Mouse (Mus musculus) limb, embryonic 11.5 days (tissue): Measurements from ENCODE around the gene Tfcp2l1. TPM values are rescaled to one million over a fixed set of nuclear protein-coding genes. Genes with fewer than 3 reads are reported as not detected.

Experiments
- ATAC-seq: fragments of 200-750 bp; cut with Nextera tagmentation; 2 replicates; pipeline ENCODE4 v1.8.0; 2017; ENCODE audit warnings: low read depth; ENCODE audit not compliant: insufficient number of reproducible peaks, low FRiP score, low TSS enrichment
- DNase-seq: peaks from one replicate; pipeline ENCODE4 v3.0.0-alpha.2; 2015; ENCODE audit warnings: low spot score
- H3K27ac ChIP-seq: fragments of 300-500 bp; sonication (generic); replicated peaks from 2 replicates; pipeline ENCODE4 v1.5.1; 2014; ENCODE audit warnings: low read depth, mild to moderate bottlenecking, low read length
- H3K27me3 ChIP-seq: fragments of 300-500 bp; sonication (generic); 2 replicates; pipeline ENCODE4 v1.6.1; 2014; ENCODE audit warnings: mild to moderate bottlenecking, low read length, mixed read lengths; ENCODE audit not compliant: control insufficient read depth, insufficient read depth
- H3K36me3 ChIP-seq: fragments of 300-500 bp; sonication (generic); 2 replicates; pipeline ENCODE4 v1.6.1; 2014; ENCODE audit warnings: mild to moderate bottlenecking, low read length, moderate library complexity, mixed read lengths; ENCODE audit not compliant: control insufficient read depth, insufficient read depth
- H3K4me1 ChIP-seq: fragments of 300-500 bp; sonication (generic); 2 replicates; pipeline ENCODE4 v1.6.1; 2014; ENCODE audit warnings: low read length, mixed read lengths; ENCODE audit not compliant: control insufficient read depth, insufficient read depth
- H3K4me2 ChIP-seq: fragments of 300-500 bp; sonication (generic); 2 replicates; pipeline ENCODE4 v1.6.1; 2014; ENCODE audit warnings: low read depth, mild to moderate bottlenecking, moderate library complexity; ENCODE audit not compliant: severe bottlenecking
- H3K4me3 ChIP-seq: fragments of 300-500 bp; sonication (generic); 2 replicates; pipeline ENCODE4 v1.5.1; 2014; ENCODE audit warnings: low read depth, low read length
- H3K9ac ChIP-seq: fragments of 300-500 bp; sonication (generic); 2 replicates; pipeline ENCODE4 v1.6.1; 2014; ENCODE audit warnings: mild to moderate bottlenecking, low read length
- H3K9me3 ChIP-seq: fragments of 300-500 bp; sonication (generic); 2 replicates; pipeline ENCODE4 v1.6.1; 2016; ENCODE audit warnings: low read length; ENCODE audit not compliant: control insufficient read depth
- WGBS: fragments of 180-500 bp; shearing (Covaris S2); extraction: QIAGEN DNeasy Blood & Tissue Kit; methylation state at CpG from one replicate; pipeline ENCODE4 v1.1.7; 2014; 5-methylcytosine and 5-hydroxymethylcytosine counted together
- polyA plus RNA-seq: library from polyadenylated mRNA; unstranded; fragments of >200 nt; fragmentation: Nextera tagmentation; extraction: Ambion mirVana; gene quantifications from 2 replicates; pipeline ENCODE4 v1.2.1, GENCODE M21; 2014

The Tfcp2l1 gene
- polyA plus RNA-seq, 1 experiment from 2014 or later = 0.15 TPM

DNA sequence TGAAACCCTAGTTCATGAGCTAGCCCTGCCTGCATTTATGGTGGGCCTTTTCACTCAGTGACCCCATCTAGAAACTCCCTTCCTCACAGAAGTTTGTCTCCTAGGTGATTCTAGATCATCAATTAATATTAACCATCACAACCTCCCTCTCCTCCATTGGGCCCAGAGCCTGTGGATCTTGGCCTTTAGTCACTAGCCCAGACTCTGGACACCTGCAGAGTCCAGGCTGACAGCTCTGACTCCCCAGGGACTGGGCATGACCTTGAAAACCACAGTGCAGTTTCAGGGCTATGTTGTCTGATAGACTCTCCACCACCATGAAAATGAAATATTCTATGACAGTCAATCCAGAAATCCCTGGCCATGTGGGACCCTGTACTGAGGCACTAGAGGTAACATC lies 39.8 kb downstream of the Tfcp2l1 start:
- H3K4me3 ChIP-seq = no peak overlapping the region
- no peaks in the 10 kb centered on the region for H3K27me3 ChIP-seq
- H3K36me3 ChIP-seq = no peaks in the 10 kb centered on the region
- ATAC-seq = no peak
- no peak overlapping the region for H3K9ac ChIP-seq
- no peak overlapping the region for H3K27ac ChIP-seq
- DNase-seq = no peak
- H3K9me3 ChIP-seq = no peaks in the 10 kb centered on the region
- no peaks in the 10 kb centered on the region for H3K4me1 ChIP-seq
- H3K4me2 ChIP-seq = no peak overlapping the region

GRCm38 (mm10) chr1:118672196-118672595 lies 44.5 kb downstream of the Tfcp2l1 start:
- no peak overlapping the region for H3K27ac ChIP-seq
- WGBS = 53% methylated on average over 8 of the region's 8 CpGs
- DNase-seq = peak; percentile 24

DNA sequence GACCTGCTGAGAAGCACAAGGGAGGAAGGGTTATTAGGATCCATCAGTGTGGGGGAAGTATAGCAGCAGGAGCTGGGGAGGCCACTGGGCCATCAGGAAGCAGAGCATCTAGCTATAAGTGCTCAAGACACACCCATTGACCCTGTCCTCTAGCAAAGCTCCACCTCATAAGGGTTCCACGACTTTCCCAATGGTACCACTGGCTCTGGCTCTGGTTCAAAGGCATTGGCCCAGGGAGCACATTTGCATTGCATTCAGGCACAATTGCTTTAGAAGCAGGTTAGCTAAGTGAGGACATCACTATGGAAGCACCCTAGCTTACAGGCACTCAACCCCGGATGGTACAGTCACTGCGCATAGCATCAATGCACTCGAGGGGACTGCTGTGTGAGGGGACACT lies 46.4 kb downstream of the Tfcp2l1 start:
- Histone ChIP-seq H3K27me3 (no peaks in the 10 kb centered on the region), H3K4me1 (no peaks in the 10 kb centered on the region), H3K4me2 (no peak overlapping the region), H3K9ac (no peak overlapping the region), H3K4me3 (no peak overlapping the region), H3K36me3 (no peaks in the 10 kb centered on the region), H3K27ac (no peak overlapping the region), H3K9me3 (no peaks in the 10 kb centered on the region)
- DNase-seq = no peak
- ATAC-seq = no peak
- 85% methylated on average over 4 of the region's 4 CpGs for WGBS

More at GRCm38 (mm10) chr1:118672196-118672595, 44.5 kb downstream of the Tfcp2l1 start:
- ATAC-seq = no peak
- no peaks in the 10 kb centered on the region for H3K36me3 ChIP-seq
- no peak overlapping the region for H3K4me3 ChIP-seq
- no peaks in the 10 kb centered on the region for H3K27me3 ChIP-seq
- no peak overlapping the region for H3K4me2 ChIP-seq
- H3K4me1 ChIP-seq = no peaks in the 10 kb centered on the region
- H3K9me3 ChIP-seq = no peaks in the 10 kb centered on the region
- no peak overlapping the region for H3K9ac ChIP-seq

DNA sequence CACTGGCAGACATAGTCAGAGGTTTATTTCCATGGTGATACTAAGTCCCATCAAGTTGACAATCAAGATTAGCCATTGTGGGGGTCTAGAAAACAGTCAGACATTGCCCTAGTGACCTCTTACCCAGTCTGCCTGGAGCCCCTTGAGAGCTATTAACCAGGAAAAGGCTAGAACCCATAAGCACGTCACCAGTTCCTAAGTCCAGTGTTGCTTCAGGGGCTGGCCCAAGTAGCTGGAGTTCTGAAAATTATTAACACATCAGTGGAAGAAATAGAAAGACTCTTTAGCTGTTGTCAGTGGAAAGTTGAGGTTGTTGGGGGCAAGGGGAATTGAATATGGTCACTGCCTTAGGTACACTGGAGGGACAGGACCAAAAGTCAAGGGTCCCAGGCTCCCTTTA lies 54.2 kb downstream of the Tfcp2l1 start:
- DNase-seq (no peak), ATAC-seq (no peak)
- Histone ChIP-seq H3K27ac (no peak overlapping the region), H3K4me3 (no peak overlapping the region), H3K4me1 (no peaks in the 10 kb centered on the region), H3K27me3 (no peaks in the 10 kb centered on the region), H3K9me3 (no peaks in the 10 kb centered on the region), H3K9ac (no peak overlapping the region), H3K36me3 (no peaks in the 10 kb centered on the region), H3K4me2 (no peak overlapping the region)
- 72% methylated on average over 1 of the region's 1 CpGs for WGBS

- Histone ChIP-seq H3K9me3 (no peaks in the 10 kb centered on the region), H3K36me3 (no peaks in the 10 kb centered on the region), H3K4me1 (no peaks in the 10 kb centered on the region), H3K4me2 (no peak overlapping the region), H3K27ac (no peak overlapping the region), H3K4me3 (no peak overlapping the region), H3K9ac (no peak overlapping the region), H3K27me3 (no peaks in the 10 kb centered on the region)
- WGBS = 72% methylated on average over 4 of the region's 4 CpGs
- no peak for DNase-seq
- ATAC-seq = no peak
These were observed 55.9 kb downstream of the Tfcp2l1 start for GRCm38 (mm10) chr1:118683686-118684085.

DNA sequence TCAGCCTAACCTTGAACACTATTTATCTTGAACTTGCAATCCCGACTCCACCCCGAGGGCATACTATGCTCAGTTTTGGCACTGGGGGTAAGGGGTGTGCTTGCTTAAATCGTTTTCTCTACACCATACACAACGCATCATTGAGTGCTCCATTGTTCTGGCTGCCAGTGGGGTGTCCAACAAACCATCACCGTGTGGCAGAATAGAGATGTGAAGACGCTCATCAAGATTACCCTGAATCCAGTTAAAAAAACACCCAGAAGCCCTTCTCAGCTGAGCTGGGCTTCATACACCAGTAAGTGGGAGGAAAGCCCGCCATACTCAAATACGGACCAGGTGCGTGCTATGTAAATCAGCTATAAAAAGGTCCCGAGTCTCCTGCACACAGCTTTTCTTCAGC lies 60.0 kb downstream of the Tfcp2l1 start:
- Histone ChIP-seq H3K9me3 (no peaks in the 10 kb centered on the region), H3K27me3 (no peaks in the 10 kb centered on the region), H3K4me1 (no peaks in the 10 kb centered on the region), H3K4me3 (no peak overlapping the region), H3K4me2 (no peak overlapping the region), H3K36me3 (no peaks in the 10 kb centered on the region), H3K9ac (no peak overlapping the region), H3K27ac (no peak overlapping the region)
- 83% methylated on average over 10 of the region's 10 CpGs for WGBS
- ATAC-seq (no peak), DNase-seq (no peak)

DNA sequence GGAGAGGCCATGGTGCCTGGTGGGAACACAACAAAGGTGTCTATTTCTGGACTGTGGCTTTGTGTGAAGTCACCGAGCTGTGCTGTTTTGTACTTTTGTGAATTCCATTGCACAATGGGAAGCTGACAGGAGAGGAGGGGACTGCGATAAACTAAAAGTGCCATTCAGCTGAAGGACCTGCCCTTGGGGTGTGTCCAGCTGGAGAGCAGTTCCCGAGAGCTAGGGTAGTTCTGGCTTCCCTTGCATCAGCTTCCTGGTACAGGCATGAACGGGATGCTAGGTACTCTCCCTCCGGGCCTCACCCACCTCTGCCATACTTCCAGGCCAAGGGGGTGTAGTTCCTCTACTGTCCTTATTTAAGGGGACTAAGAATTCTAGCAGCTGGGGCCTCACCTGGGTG lies 62.1 kb downstream of the Tfcp2l1 start:
- Histone ChIP-seq H3K9ac (no peak overlapping the region), H3K4me3 (no peak overlapping the region), H3K4me1 (no peaks in the 10 kb centered on the region), H3K36me3 (no peaks in the 10 kb centered on the region), H3K9me3 (no peaks in the 10 kb centered on the region), H3K27me3 (no peaks in the 10 kb centered on the region), H3K4me2 (no peak overlapping the region), H3K27ac (no peak overlapping the region)
- WGBS = 74% methylated on average over 5 of the region's 5 CpGs
- ATAC-seq (no peak), DNase-seq (no peak)

DNA sequence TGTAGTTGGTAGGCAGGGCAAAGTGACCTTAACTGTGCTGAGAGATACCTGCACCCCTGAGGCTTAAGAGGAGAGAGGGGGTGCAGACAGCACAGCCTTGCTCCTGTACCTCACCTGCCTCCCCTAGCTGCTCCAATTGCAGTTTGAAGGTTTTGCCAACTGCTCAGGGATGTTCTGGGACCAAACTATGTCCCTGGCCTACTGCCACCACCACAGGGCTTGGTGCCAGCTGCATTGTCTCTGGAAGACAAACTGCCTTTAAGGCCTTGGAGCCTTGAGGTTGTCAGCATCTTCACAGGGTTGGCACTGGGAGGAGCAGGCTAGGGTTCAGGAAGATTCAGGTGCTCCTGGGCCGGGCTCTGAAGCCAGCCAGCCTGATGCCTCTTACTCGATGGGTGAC lies 66.7 kb downstream of the Tfcp2l1 start:
- H3K4me2 ChIP-seq = no peak overlapping the region
- no peak for ATAC-seq
- H3K27ac ChIP-seq = no peak overlapping the region
- H3K9me3 ChIP-seq = no peaks in the 10 kb centered on the region
- no peaks in the 10 kb centered on the region for H3K27me3 ChIP-seq
- H3K4me1 ChIP-seq = no peaks in the 10 kb centered on the region
- H3K4me3 ChIP-seq = no peak overlapping the region
- no peak for DNase-seq
- H3K9ac ChIP-seq = peak overlapping the region; percentile 12; the same call in 1 of the 2 replicates
- WGBS = 64% methylated on average over 2 of the region's 2 CpGs
- no peaks in the 10 kb centered on the region for H3K36me3 ChIP-seq

- Histone ChIP-seq H3K9me3 (no peaks in the 10 kb centered on the region), H3K27me3 (no peaks in the 10 kb centered on the region), H3K36me3 (no peaks in the 10 kb centered on the region), H3K9ac (no peak overlapping the region), H3K4me3 (no peak overlapping the region), H3K4me1 (no peaks in the 10 kb centered on the region), H3K4me2 (no peak overlapping the region), H3K27ac (no peak overlapping the region)
- ATAC-seq = no peak
- no peak for DNase-seq
- WGBS = 83% methylated on average over 6 of the region's 6 CpGs
These were observed 70.2 kb downstream of the Tfcp2l1 start for GRCm38 (mm10) chr1:118697906-118698305.
